Mouse (Mus musculus) G1E (cell line): ENCODE data around the gene Bola2.
"Not testable (repeated sequence)": the region's sequence is repeated elsewhere in the genome, so short reads cannot be mapped to it uniquely, and the experiment has no call there.

Experiments used
- CTCF ChIP-seq: IDR thresholded peaks from 2 replicates; pipeline ENCODE4 v1.5.1; 2012; ENCODE audit warnings: low read depth, low read length, inconsistent platforms, mixed read lengths
- TAL1 ChIP-seq: conservative IDR thresholded peaks from 2 replicates; pipeline ENCODE4 v1.6.1; 2012; ENCODE audit warnings: low read depth, low read length, inconsistent platforms, mixed read lengths

GRCm38 (mm10) chr7:126730256-126730789, 35.1 kb downstream of the Bola2 start:
- not testable (repeated sequence) for TF ChIP-seq CTCF, TAL1
